Mouse (Mus musculus) ES-Bruce4 (cell line): Measurements from ENCODE around the gene Tubg1.

ENCODE experiments used
- CTCF ChIP-seq: IDR thresholded peaks from one replicate; pipeline ENCODE4 v1.8.1; 2011; ENCODE audit warnings: low read depth, low read length
- EP300 ChIP-seq: IDR thresholded peaks from 2 replicates; pipeline ENCODE4 v1.6.1; 2011; ENCODE audit warnings: low read depth, low read length; ENCODE audit not compliant: insufficient read depth

DNA sequence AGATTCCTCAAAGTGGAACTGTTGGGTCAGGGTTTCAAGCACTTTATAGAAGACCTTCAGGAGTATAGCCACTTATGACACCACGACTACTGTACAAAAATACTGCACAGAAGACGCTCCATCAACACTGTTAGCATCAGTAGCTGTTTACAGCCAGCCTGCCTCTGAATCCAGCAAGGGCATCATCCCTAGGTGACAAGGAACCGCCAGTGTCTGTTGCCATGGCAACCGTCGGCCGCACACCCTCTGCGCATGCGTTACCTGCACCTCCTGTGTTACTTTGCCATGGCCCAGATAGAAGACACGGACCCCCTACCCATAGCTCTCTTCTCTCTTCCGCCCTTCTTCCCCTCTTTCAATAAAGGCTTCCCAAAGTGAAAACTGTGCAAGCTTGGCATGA lies 26.6 kb downstream of the Tubg1 start:
- TF ChIP-seq EP300 (no peak), CTCF (no peak)
